Mouse (Mus musculus) G1E (cell line): ENCODE measurements around the gene Krtap11-1. TPM values are rescaled to one million over a fixed set of nuclear protein-coding genes. Genes with fewer than 3 reads are reported as not detected.

ENCODE experiments used
- ATAC-seq: 2 replicates; pipeline ENCODE4 v1.8.0; 2016; ENCODE audit warnings: mild to moderate bottlenecking; ENCODE audit not compliant: insufficient number of reproducible peaks, poor library complexity, low FRiP score, severe bottlenecking; ENCODE audit errors: extremely low read depth
- DNase-seq: peaks from one replicate; pipeline ENCODE4 v3.0.0; 2012; ENCODE audit warnings: low spot score
- H3K27me3 ChIP-seq: 2 replicates; pipeline ENCODE4 v1.6.1; 2012; ENCODE audit warnings: mild to moderate bottlenecking, low read length, inconsistent platforms; ENCODE audit not compliant: insufficient read depth
- H3K36me3 ChIP-seq: replicated peaks from 2 replicates; pipeline ENCODE3; 2012; ENCODE audit warnings: mild to moderate bottlenecking, inconsistent platforms
- H3K4me1 ChIP-seq: 2 replicates; pipeline ENCODE4 v1.6.1; 2012; ENCODE audit warnings: low read depth, low read length, inconsistent platforms, mixed read lengths; ENCODE audit not compliant: insufficient read depth
- H3K4me3 ChIP-seq: 2 replicates; pipeline ENCODE4 v1.5.1; 2012; ENCODE audit warnings: low read depth, mild to moderate bottlenecking, inconsistent platforms, low read length, moderate library complexity, mixed read lengths
- H3K9me3 ChIP-seq: replicated peaks from 2 replicates; pipeline ENCODE4 v1.6.1; 2012; ENCODE audit warnings: inconsistent platforms
- CTCF ChIP-seq: IDR thresholded peaks from 2 replicates; pipeline ENCODE4 v1.5.1; 2012; ENCODE audit warnings: low read depth, low read length, inconsistent platforms, mixed read lengths
- GATA1 ChIP-seq: IDR thresholded peaks from 2 replicates; pipeline ENCODE4 v1.6.1; 2012; ENCODE audit warnings: borderline replicate concordance, low read length, inconsistent platforms, mixed read lengths
- GATA2 ChIP-seq: IDR thresholded peaks from 2 replicates; pipeline ENCODE4 v1.6.1; 2012; ENCODE audit warnings: low read depth, low read length, inconsistent platforms, borderline replicate concordance
- POLR2AphosphoS5 ChIP-seq: IDR thresholded peaks from 2 replicates; pipeline ENCODE4 v1.6.1; 2012; ENCODE audit warnings: low read depth, low read length, inconsistent platforms; ENCODE audit not compliant: insufficient replicate concordance
- TAL1 ChIP-seq: conservative IDR thresholded peaks from 2 replicates; pipeline ENCODE4 v1.6.1; 2012; ENCODE audit warnings: low read depth, low read length, inconsistent platforms, mixed read lengths
- polyA plus RNA-seq: library from polyadenylated mRNA; stranded (reverse); fragments of >175 nt; gene quantifications from 2 replicates; pipeline ENCODE4 v1.2.3, GENCODE M21; 2012
- total RNA-seq, 2 experiments: library from RNA; stranded (forward) in 1 of 2; stranded (reverse) in 1 of 2; fragments of 200-1000 nt in 1 of 2; fragments of >200 nt in 1 of 2; fragmentation: Nextera tagmentation in 1 of 2; gene quantifications; 2 replicates each; pipeline ENCODE4 v1.2.3; 2014 to 2017

Krtap11-1 gene
- total RNA-seq (2014; fragmentation: Nextera tagmentation) (not detected in 2 replicates), total RNA-seq (2017) (not detected in 2 replicates), polyA plus RNA-seq (not detected in 2 replicates)

DNA sequence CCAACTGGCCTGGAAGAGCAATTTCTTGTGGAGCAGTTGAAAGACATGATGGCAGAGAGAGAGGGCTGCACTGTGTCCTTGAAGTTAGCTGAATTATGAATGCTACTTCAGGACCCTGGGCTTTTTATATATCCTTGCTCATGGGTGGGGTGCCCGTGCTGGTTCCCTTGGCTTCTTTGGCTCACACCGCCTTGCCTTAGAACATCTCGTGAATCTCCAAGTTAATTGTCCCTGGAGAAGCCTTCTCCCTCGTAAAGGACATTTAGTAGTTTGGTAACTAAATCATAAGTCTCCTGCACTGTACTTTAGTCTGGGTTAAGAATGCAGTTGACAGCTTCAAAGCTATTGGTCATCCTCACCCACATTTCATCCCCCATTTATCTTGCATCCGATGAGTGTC is at the start of gene Krtap11-1:
Krtap11-1 (minus strand) TSS at position 101 of the 400 bp plus-strand sequence.
- Histone ChIP-seq H3K4me1 (no peaks in the 10 kb centered on the region), H3K9me3 (peaks cover 57% of the 10 kb centered on the region), H3K4me3 (no peak within 1 kb of the TSS), H3K27me3 (no peaks in the 10 kb centered on the region; the same call in 1 of the 2 replicates), H3K36me3 (no peaks in the 10 kb centered on the region)
- no peak for ATAC-seq
- DNase-seq, result no peak
- no peak for TF ChIP-seq GATA1
- TF ChIP-seq POLR2AphosphoS5, result no peak
- no peak for TF ChIP-seq TAL1
- no peak for TF ChIP-seq CTCF
- TF ChIP-seq GATA2, result no peak

DNA sequence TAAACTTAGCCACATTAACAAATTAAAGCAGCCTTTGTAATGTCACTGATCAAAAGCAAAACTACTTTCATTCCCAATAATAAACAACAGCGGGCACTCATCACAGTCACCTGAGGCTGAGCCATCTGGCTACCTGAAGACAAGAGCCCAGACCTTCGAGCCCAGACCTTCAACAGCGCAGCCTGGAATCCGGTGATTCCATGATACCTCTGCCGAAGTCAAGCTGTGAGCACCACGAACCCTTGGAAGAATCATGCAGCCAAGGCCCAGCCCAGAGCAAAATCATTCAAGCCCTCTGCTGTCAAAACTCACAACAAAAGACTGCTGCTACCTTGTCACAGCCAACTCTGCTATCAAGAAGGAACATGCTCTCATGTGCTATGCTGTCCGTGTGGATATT is 47.2 kb upstream of the Krtap11-1 start:
- DNase-seq (no peak), ATAC-seq (no peak)
- H3K27me3 ChIP-seq, result no peaks in the 10 kb centered on the region
- no peak overlapping the region for H3K4me3 ChIP-seq
- no peaks in the 10 kb centered on the region for H3K4me1 ChIP-seq
- H3K9me3 ChIP-seq, result peaks cover 51% of the 10 kb centered on the region
- TF ChIP-seq GATA1, result no peak
- TF ChIP-seq TAL1, result no peak
- TF ChIP-seq GATA2, result no peak
- TF ChIP-seq POLR2AphosphoS5, result no peak
- TF ChIP-seq CTCF, result no peak
- no peaks in the 10 kb centered on the region for H3K36me3 ChIP-seq

DNA sequence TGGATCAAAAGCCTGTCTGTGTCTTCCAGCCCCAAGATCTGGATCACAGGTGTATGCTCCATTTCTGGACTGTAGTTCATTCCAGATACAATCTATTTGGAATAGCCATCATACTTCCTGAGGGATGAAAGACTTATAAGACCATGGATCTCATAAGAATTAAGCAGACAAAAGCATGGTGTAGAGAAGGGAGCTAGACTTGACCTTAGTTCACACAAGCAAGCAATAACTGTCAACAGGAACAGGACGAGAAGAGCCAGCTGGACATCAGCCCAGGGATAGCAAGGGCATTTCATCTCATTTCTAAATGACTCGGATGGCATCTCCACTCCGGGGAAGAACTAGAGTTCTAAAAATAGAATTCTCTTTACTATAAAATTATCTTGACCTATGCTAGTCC is 46.3 kb upstream of the Krtap11-1 start:
- H3K36me3 ChIP-seq, result no peaks in the 10 kb centered on the region
- no peaks in the 10 kb centered on the region for H3K27me3 ChIP-seq
- no peaks in the 10 kb centered on the region for H3K4me1 ChIP-seq
- H3K4me3 ChIP-seq, result no peak overlapping the region
- peaks cover 56% of the 10 kb centered on the region for H3K9me3 ChIP-seq
- TF ChIP-seq GATA2 (no peak), CTCF (no peak)
- no peak for DNase-seq
- ATAC-seq, result no peak

DNA sequence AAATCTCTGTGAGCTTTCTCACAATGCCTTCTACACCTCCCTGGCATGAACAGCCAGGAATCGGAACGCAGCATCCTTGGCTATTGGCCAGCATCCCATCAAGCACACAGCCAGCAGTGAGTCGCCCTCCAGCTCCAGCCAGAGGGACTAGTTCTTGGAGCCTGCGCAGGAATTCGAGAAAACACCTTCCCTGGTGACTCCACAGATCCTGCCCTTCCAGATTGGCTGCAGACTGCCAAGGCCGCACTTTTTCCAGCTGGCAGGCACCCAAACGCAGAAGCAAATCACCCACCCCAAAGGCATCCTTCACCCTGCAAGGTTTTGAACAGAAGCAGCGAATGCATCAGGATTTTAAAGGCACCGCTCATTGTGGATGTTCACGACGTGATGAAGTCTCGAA is 42.7 kb upstream of the Krtap11-1 start:
- Histone ChIP-seq H3K4me1 (no peaks in the 10 kb centered on the region), H3K9me3 (peaks cover 63% of the 10 kb centered on the region), H3K27me3 (no peaks in the 10 kb centered on the region), H3K36me3 (no peaks in the 10 kb centered on the region), H3K4me3 (no peak overlapping the region)
- no peak for DNase-seq
- no peak for ATAC-seq
- no peak for TF ChIP-seq TAL1
- no peak for TF ChIP-seq GATA2
- no peak for TF ChIP-seq GATA1
- no peak for TF ChIP-seq CTCF
- no peak for TF ChIP-seq POLR2AphosphoS5

DNA sequence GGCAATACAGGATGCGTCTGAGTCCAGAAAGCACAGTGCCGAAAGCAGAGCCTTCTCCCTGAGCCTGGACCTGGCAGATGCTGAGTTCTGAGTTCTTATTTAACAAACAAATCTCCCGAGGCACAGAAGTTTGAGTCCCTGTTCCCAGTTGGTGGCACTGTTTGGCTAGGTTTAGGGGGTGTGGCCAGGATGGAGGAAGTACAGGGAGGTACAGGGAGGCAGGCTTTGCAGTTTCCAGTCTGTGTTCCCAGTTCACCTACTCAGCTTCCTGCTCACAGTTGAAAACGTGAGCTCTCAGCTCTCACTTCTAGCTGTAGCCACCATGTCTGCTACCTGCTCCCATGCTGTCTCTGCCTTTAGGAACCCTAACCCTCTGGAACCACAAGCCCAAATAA is 37.8 kb upstream of the Krtap11-1 start:
- no peaks in the 10 kb centered on the region for H3K27me3 ChIP-seq
- H3K36me3 ChIP-seq, result no peaks in the 10 kb centered on the region
- no peaks in the 10 kb centered on the region for H3K4me1 ChIP-seq
- DNase-seq, result no peak
- no peak for TF ChIP-seq CTCF
- TF ChIP-seq GATA1, result no peak
- no peak for TF ChIP-seq GATA2
- TF ChIP-seq POLR2AphosphoS5, result no peak
- no peak for TF ChIP-seq TAL1
- no peak for ATAC-seq
- no peak overlapping the region for H3K4me3 ChIP-seq
- H3K9me3 ChIP-seq, result peaks cover 51% of the 10 kb centered on the region

DNA sequence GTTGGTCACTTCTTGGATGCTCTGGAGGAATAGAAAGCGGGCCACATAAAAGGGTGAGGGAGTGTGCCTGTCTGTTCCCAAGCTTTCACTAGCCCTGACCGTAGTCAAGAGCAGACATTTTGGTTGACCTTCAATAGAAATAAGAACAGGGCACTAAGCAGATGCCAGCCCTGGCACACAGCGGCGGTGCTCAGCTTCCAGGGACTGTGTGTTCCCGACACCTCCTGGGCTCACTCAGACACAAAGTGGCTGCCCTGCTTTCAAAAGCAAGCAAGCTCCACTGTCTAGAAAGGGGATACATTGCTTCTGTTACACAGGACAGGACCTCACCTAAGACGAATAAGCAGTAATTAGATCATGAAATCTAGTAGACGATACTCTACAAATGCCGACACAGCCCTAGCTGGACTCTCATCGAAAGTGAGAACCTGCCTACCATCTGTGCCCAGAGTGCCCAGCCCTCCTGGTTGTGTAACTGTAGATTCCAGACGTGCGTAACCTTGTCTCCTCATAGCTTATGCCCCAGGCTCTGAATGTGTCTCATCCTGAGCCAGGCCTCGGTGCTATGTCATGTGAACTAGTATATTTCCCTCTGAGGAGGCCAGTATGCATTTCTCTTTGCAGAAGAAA is 37.3 kb upstream of the Krtap11-1 start:
- TF ChIP-seq GATA1 (no peak), POLR2AphosphoS5 (no peak), TAL1 (no peak), CTCF (no peak), GATA2 (no peak)
- ATAC-seq, result no peak
- peaks cover 52% of the 10 kb centered on the region for H3K9me3 ChIP-seq

DNA sequence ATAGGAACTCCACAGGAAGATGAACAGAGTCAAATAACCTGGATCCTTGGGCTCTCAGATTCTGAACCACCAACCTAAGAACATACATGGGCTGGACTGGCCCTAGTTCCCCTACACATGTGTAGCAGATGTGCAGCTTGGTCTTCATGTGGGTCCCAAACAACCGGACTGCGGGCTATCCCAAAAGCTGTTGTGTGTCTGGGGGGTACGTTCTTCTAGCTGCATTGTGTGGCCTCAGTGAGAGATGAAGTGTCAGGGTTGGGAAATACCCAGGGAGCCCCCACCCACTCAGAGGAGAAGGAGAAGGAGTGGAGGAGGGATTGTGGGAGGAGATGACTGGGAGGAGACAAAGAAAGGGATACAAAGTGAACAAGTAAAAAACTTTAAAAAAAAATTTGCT is 36.0 kb upstream of the Krtap11-1 start:
- no peak for TF ChIP-seq GATA1
- TF ChIP-seq GATA2, result no peak
- no peak for TF ChIP-seq POLR2AphosphoS5
- TF ChIP-seq TAL1, result no peak
- Histone ChIP-seq H3K9me3 (peaks cover 40% of the 10 kb centered on the region), H3K4me3 (no peak overlapping the region), H3K36me3 (no peaks in the 10 kb centered on the region), H3K27me3 (no peaks in the 10 kb centered on the region), H3K4me1 (no peaks in the 10 kb centered on the region)
- no peak for ATAC-seq
- DNase-seq, result no peak

More for the DNA sequence above, 37.3 kb upstream of the Krtap11-1 start:
- no peak overlapping the region for H3K4me3 ChIP-seq
- no peaks in the 10 kb centered on the region for H3K36me3 ChIP-seq
- no peaks in the 10 kb centered on the region for H3K27me3 ChIP-seq
- DNase-seq, result no peak
- no peaks in the 10 kb centered on the region for H3K4me1 ChIP-seq
